Mouse (Mus musculus) liver, embryonic 16.5 days (tissue): ENCODE results near the gene Gm49486. TPM values are rescaled to one million over a fixed set of nuclear protein-coding genes. Genes with fewer than 3 reads are reported as not detected.

Source experiments
- ATAC-seq: fragments of 200-750 bp; cut with Nextera tagmentation; 2 replicates; pipeline ENCODE4 v1.8.0; 2017; ENCODE audit warnings: low read depth, mild to moderate bottlenecking, moderate number of reproducible peaks, moderate library complexity
- H3K27ac ChIP-seq: fragments of 300-500 bp; sonication (generic); 2 replicates; pipeline ENCODE4 v1.5.1; 2014; ENCODE audit warnings: mild to moderate bottlenecking, low read length
- H3K27me3 ChIP-seq: fragments of 300-500 bp; sonication (generic); 2 replicates; pipeline ENCODE4 v1.6.1; 2014; ENCODE audit warnings: low read depth, low read length, mixed read lengths; ENCODE audit not compliant: control insufficient read depth, insufficient read depth
- H3K36me3 ChIP-seq: fragments of 300-500 bp; sonication (generic); 2 replicates; pipeline ENCODE4 v1.6.1; 2014; ENCODE audit warnings: mild to moderate bottlenecking; ENCODE audit not compliant: control insufficient read depth, insufficient read depth
- H3K4me1 ChIP-seq: fragments of 300-500 bp; sonication (generic); 2 replicates; pipeline ENCODE4 v1.6.1; 2014; ENCODE audit warnings: low read depth, low read length, mixed read lengths; ENCODE audit not compliant: control insufficient read depth
- H3K4me2 ChIP-seq: fragments of 300-500 bp; sonication (generic); 2 replicates; pipeline ENCODE4 v1.6.1; 2014; ENCODE audit warnings: low read depth, low read length, mixed read lengths
- H3K4me3 ChIP-seq: fragments of 300-500 bp; sonication (generic); 2 replicates; pipeline ENCODE4 v1.5.1; 2014; ENCODE audit warnings: low read depth, mild to moderate bottlenecking, low read length
- H3K9ac ChIP-seq: fragments of 300-500 bp; sonication (generic); 2 replicates; pipeline ENCODE4 v1.6.1; 2014; ENCODE audit warnings: low read depth, low read length
- H3K9me3 ChIP-seq: fragments of 300-500 bp; sonication (generic); replicated peaks from 2 replicates; pipeline ENCODE4 v1.6.1; 2016; ENCODE audit warnings: low read length; ENCODE audit not compliant: control insufficient read depth
- WGBS: fragments of 180-500 bp; shearing (Covaris S2); extraction: QIAGEN DNeasy Blood & Tissue Kit; methylation state at CpG from one replicate; pipeline ENCODE4 v1.1.7; 2014; ENCODE audit not compliant: insufficient replicate concordance; 5-methylcytosine and 5-hydroxymethylcytosine counted together
- polyA plus RNA-seq: library from polyadenylated mRNA; unstranded; fragments of >200 nt; fragmentation: Nextera tagmentation; extraction: Ambion mirVana; gene quantifications from 2 replicates; pipeline ENCODE4 v1.2.1, GENCODE M21; 2015

Gm49486 gene
- polyA plus RNA-seq, 1 experiment from 2014 or later: 0.04 TPM

DNA sequence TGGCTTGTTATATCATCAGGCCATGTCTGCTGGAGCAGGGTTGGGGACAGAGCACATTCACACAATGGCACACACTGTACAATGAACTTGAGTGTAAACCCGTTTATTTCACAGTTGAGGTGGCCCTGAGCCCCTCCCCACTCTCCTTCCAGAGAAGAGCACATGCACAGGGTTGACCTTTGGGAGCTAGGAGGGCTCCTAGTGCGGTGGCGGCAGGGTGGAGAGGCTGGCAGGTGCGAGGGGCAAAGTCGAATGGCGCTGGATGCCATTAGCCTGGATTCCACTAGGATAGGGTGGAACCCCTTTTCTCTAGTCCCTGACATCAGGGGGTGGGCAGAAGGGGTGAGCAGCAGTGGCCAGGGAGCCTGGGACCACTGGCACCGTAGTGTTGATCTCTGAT, 57.0 kb downstream of the Gm49486 start:
- Histone ChIP-seq H3K9me3 (no peaks in the 10 kb centered on the region), H3K27ac (no peak overlapping the region), H3K27me3 (no peaks in the 10 kb centered on the region), H3K36me3 (no peaks in the 10 kb centered on the region), H3K4me3 (no peak overlapping the region), H3K4me1 (peaks cover 6% of the 10 kb centered on the region), H3K4me2 (no peak overlapping the region), H3K9ac (no peak overlapping the region)
- WGBS: 79% methylated on average over 7 of the region's 7 CpGs
- ATAC-seq: no peak

DNA sequence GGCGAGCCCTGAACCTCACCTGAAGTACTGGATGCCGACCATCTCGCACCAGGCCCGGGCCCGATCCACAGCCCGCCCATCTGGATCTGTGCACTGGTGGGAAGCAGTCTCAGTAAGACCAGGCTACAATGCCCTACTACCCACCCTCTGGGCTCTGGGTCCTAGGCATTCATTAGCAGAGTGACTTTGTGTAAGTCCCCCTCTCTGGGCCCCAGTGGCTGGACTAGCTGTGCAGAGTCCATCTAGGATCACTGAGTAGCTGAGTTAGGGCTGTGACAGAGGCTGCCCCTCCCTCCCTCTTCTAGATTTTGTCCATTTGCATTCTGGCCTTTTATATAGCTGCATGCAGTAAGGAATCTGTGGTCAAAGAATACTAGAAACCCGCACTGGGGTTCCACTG, 57.9 kb downstream of the Gm49486 start:
- no peak overlapping the region for H3K4me2 ChIP-seq
- no peaks in the 10 kb centered on the region; the same call in 1 of the 2 replicates for H3K4me1 ChIP-seq
- H3K9me3 ChIP-seq: no peaks in the 10 kb centered on the region
- no peak overlapping the region for H3K9ac ChIP-seq
- no peak overlapping the region for H3K27ac ChIP-seq
- H3K4me3 ChIP-seq: no peak overlapping the region
- no peak for ATAC-seq
- H3K36me3 ChIP-seq: no peaks in the 10 kb centered on the region
- no peaks in the 10 kb centered on the region for H3K27me3 ChIP-seq
- 78% methylated on average over 7 of the region's 7 CpGs for WGBS

DNA sequence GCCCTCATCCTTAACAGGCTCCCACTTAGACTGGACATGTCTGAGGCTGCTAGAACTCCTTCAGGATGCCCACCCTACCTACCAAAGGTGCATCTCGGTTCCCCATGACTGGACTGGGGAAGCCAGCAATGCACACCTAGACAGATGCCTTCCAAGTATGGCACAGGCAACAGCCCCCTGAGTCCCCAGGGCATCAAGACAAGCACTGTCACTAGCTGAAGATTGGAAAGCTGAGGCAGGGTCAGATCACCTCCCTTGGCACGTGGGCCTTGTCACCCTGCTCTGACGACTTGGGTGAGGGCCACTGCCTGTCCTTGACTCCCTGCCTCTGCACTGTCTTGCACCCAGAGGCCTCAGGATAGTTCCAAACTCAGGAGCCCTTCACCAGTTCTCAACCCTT, 59.2 kb downstream of the Gm49486 start:
- no peak for ATAC-seq
- H3K27me3 ChIP-seq: no peaks in the 10 kb centered on the region
- WGBS: 56% methylated on average over 3 of the region's 3 CpGs
- no peaks in the 10 kb centered on the region for H3K9me3 ChIP-seq
- no peak overlapping the region for H3K27ac ChIP-seq
- no peaks in the 10 kb centered on the region; the same call in 1 of the 2 replicates for H3K4me1 ChIP-seq
- no peak overlapping the region for H3K4me3 ChIP-seq
- no peaks in the 10 kb centered on the region for H3K36me3 ChIP-seq
- H3K9ac ChIP-seq: no peak overlapping the region
- no peak overlapping the region for H3K4me2 ChIP-seq

DNA sequence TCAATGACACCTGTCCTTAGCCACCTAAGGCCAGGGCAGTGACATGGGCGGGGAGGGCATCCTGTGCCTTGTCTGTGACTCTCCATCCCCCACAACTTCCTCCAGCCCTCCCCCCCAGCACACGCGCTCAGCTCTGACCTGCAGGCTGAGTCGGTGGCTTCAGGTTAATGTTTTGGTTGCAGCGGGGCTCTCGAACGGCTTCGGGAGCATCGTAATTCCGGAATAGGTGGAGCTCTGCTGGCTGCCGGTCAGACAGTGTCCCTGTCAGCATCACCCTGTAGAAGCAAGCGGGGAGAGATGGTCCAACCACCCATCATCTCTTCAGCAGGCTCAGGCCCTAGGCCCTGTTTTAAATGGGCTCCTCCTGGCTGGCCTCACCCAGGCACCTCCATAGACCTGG, 60.2 kb downstream of the Gm49486 start:
- Histone ChIP-seq H3K9ac (no peak overlapping the region), H3K4me1 (no peaks in the 10 kb centered on the region), H3K36me3 (no peaks in the 10 kb centered on the region), H3K9me3 (no peaks in the 10 kb centered on the region), H3K4me2 (no peak overlapping the region), H3K4me3 (no peak overlapping the region), H3K27ac (no peak overlapping the region), H3K27me3 (no peaks in the 10 kb centered on the region)
- WGBS: 75% methylated on average over 12 of the region's 12 CpGs
- ATAC-seq: no peak

DNA sequence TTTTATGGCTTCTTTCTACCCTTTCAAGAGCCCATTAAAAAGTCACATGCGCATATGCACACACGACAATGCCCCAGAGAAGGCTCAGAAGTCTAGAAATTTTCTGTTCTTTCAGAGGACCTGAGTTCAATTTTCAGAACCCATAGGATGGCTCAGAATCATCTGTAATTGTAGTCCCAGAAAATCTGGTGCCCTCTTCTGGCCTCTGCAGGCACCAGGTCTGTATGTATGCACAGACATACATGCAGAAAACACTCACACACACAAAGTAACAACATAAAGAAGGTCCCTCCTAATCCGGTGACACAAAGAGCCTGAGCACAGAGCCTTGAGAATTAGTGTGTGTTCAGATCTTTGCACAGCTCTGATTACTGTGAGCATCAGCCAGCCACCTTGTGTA, 61.1 kb downstream of the Gm49486 start:
- ATAC-seq: no peak
- no peaks in the 10 kb centered on the region for H3K36me3 ChIP-seq
- H3K4me2 ChIP-seq: no peak overlapping the region
- 81% methylated on average over 3 of the region's 3 CpGs for WGBS
- H3K27me3 ChIP-seq: no peaks in the 10 kb centered on the region
- no peaks in the 10 kb centered on the region for H3K9me3 ChIP-seq
- no peak overlapping the region for H3K27ac ChIP-seq
- H3K9ac ChIP-seq: no peak overlapping the region
- no peaks in the 10 kb centered on the region for H3K4me1 ChIP-seq
- no peak overlapping the region for H3K4me3 ChIP-seq

DNA sequence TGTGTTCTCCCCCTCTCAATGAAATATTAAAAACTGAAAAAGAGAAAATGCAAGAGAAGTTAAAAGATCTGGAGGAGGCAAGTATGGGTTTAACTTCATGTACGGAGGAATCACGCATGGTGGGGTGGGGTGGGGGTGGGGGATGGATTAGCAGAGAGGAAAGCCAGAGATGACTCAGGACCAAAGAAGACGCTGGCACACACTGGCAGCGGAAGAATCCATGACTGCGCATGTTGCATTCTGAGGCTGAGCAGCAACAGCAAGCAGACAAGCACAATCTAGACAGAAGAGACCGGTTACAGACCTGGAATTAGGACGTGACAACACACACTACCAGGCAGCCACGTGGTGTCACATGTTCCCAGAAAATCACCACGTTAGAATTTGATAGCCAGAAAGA, 63.6 kb downstream of the Gm49486 start:
- no peak overlapping the region for H3K27ac ChIP-seq

DNA sequence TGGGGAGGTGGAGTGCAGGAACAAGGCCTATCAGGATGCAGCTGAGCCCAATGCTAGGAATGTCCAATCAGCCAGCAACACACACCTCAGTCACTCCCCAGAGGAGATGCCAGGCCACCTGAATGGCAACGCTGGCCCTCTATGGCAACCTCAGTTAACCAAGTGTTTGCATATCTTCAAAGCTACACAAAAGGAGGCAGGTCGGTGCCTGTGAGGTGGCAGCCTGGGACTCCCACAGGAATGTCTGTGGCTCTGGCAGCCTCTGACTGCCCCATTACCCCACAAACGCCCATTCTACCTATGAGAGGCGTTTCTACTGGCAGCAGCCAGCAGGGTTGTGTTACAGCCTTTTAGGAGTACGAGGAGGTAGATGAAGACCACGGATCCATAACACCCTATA, 69.4 kb downstream of the Gm49486 start:
- Histone ChIP-seq H3K27me3 (no peaks in the 10 kb centered on the region), H3K4me2 (no peak overlapping the region), H3K4me3 (no peak overlapping the region), H3K27ac (no peak overlapping the region), H3K9ac (no peak overlapping the region), H3K36me3 (peaks cover 3% of the 10 kb centered on the region), H3K4me1 (no peaks in the 10 kb centered on the region), H3K9me3 (no peaks in the 10 kb centered on the region)
- ATAC-seq: no peak
- WGBS: 75% methylated on average over 6 of the region's 6 CpGs

More for the DNA sequence above, 63.6 kb downstream of the Gm49486 start:
- WGBS: 75% methylated on average over 9 of the region's 9 CpGs
- Histone ChIP-seq H3K4me1 (no peaks in the 10 kb centered on the region), H3K27me3 (no peaks in the 10 kb centered on the region), H3K4me3 (no peak overlapping the region), H3K9me3 (no peaks in the 10 kb centered on the region), H3K36me3 (no peaks in the 10 kb centered on the region), H3K4me2 (no peak overlapping the region), H3K9ac (no peak overlapping the region)
- no peak for ATAC-seq

DNA sequence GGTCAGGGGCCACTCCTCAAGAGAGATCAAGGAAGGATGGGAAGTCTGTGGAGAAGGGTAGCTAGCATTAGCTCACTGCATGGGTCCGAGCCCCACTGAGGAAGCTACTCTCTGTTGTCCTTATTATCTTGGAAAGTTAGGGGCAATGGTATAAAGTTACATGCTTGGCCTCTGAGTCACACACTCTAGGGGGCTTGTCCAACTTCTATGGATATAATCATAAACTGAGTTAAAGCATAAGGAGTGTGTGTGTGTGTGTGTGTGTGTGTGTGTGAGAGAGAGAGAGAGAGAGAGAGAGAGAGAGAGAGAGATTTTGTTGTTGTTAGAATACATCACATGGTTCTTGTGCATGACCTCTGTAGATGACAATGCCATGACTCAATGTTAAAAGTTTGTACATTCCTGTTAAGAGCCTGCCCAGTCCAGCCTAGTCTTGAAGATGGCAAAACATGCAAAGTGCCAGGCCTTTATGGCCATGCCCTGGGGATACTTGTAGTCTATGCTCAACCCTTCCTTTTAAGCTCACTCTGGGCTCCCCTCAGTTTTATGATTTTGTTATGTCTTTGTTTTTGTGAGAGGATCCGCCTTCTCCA, 70.5 kb downstream of the Gm49486 start:
- H3K27me3 ChIP-seq: no peaks in the 10 kb centered on the region
- H3K4me1 ChIP-seq: no peaks in the 10 kb centered on the region
- no peak for ATAC-seq
- no peak overlapping the region for H3K27ac ChIP-seq
- no peak overlapping the region for H3K4me2 ChIP-seq
- H3K9ac ChIP-seq: no peak overlapping the region
- H3K9me3 ChIP-seq: no peaks in the 10 kb centered on the region
- no peak overlapping the region for H3K4me3 ChIP-seq
- WGBS: 68% methylated on average over 2 of the region's 2 CpGs
- H3K36me3 ChIP-seq: peaks cover 3% of the 10 kb centered on the region

DNA sequence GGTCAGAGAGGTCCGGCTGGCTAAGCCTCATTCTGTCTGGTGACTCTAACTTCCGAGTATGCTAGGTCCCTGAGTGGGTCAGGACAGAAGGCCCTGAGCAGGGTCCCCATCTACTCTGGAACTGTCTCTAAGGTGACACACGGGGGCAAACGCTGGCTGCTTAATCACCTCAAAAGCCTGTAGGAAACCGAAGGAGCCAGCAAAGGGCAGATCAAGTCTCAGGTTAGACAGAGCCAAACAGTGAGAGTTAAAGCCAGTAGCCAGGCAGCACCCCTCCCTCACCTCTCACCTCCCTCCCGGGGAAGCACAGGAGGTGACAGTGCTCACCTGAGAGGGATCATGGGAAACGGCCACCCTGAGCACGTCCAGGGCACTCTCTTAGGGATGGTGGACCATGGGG, 74.5 kb downstream of the Gm49486 start:
- no peak overlapping the region for H3K27ac ChIP-seq
- ATAC-seq: no peak
- H3K36me3 ChIP-seq: peaks cover 3% of the 10 kb centered on the region
- H3K9ac ChIP-seq: no peak overlapping the region
- no peak overlapping the region for H3K4me2 ChIP-seq
- no peaks in the 10 kb centered on the region for H3K27me3 ChIP-seq
- WGBS: 72% methylated on average over 8 of the region's 8 CpGs
- no peak overlapping the region for H3K4me3 ChIP-seq
- H3K4me1 ChIP-seq: no peaks in the 10 kb centered on the region
- H3K9me3 ChIP-seq: no peaks in the 10 kb centered on the region
